Mouse (Mus musculus) megakaryocyte, embryonic 14.5 days (primary cell): ENCODE measurements around the gene Inpp4b.

Experiments
- FLI1 ChIP-seq: IDR thresholded peaks from 2 replicates; pipeline ENCODE4 v1.6.1; 2012; ENCODE audit warnings: low read length, inconsistent platforms, mixed read lengths
- GATA1 ChIP-seq: IDR thresholded peaks from 3 replicates; pipeline ENCODE4 v1.6.1; 2012; ENCODE audit warnings: mixed read lengths, low read length, inconsistent platforms, borderline replicate concordance

GRCm38 (mm10) chr8:81780166-81780565 lies 437.8 kb downstream of the Inpp4b start:
- no peak for TF ChIP-seq GATA1
- no peak for TF ChIP-seq FLI1
